Mouse (Mus musculus): ENCODE measurements around the gene Lhfpl1.
A peak's percentile ranks its signal among the peaks of the same experiment; 100 is the strongest.
"Not testable (repeated sequence)": the region's sequence is repeated elsewhere in the genome, so short reads cannot be mapped to it uniquely, and the experiment has no call there.

The Lhfpl1 gene

DNA sequence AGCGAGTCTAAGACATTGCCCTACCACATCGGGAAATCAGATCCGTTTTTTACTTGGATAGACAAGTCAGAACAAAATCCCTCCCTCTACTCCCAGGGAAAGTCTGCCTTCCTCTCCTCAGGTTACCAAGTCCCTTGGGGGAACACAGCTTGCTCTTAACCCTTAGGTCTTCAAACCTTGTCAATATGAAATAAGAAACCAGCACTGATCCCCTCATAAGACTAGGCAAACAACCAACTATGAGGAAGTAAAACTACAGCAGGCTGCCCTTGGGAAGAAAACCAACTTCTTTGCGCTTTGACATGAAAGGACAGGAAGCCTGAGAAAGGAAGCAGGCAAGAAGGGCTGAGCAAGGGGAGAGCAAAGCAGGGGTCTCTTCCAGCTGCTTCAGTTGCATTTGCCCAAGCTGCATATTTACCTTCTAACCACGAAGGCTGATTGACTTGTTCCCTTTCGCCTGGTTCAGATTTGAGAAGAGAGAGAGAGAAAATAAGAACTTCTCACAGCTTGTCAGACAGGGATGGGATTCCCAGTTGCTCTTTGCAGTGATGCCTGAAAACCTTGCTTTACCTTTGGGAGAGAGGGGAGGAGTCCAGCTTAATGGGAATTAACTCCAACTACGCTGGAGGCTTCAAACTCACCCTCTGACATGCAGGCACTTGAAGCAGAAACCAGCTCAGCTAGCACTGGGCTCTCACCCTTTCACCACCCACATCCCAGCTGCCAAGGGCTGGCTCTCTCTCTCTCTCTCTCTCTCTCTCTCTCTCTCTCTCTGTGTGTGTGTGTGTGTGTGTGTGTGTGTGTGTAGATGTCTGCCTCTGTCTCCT lies at the start of gene Lhfpl1:
Gene Lhfpl1, minus strand, starts transcription at position 713 of the 827 bp plus-strand sequence.
- no peak for DNase-seq (ENCODE audit: low spot score in 2 of 2)

DNA sequence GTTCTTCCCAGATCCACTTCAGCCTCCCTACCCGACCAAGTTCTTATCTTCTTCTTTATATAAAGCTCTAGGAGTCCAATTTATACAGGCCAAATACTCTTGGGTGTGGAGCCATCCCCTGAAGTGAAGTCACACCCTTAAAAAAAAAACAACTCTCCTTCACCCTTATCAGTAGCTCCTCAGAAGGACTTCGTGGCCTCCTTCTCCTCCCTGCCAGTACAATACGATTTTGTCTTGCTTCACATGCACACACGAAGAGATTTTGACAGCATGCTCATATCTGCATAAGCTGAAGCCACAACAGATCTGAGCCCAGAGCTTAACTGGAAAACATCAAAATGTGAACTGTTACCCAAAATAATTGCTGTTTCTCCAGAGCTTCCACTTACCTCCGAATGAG lies 22.9 kb upstream of the Lhfpl1 start:
- DNase-seq (ENCODE audit: low spot score in 2 of 2) = no peak

DNA sequence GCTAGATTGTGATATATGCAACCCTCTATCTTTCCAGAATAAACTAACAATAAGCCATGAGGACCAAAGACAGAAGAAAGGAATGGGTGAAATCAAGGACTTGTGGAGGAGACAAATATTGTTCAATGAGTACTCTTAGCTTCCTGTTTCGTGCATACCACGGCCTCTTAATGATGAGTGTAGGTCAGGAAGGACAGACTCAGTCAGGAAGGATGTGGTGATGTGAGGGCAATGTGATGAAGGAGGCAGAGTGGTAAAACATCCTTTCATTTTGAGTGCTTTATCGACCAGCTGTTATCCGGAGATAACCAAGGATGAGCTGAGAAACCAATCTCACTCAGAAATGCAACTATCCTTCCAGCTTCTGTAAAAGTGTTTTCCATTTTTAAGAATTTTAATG lies 13.6 kb upstream of the Lhfpl1 start:
- DNase-seq (ENCODE audit: low spot score in 2 of 2) = no peak

DNA sequence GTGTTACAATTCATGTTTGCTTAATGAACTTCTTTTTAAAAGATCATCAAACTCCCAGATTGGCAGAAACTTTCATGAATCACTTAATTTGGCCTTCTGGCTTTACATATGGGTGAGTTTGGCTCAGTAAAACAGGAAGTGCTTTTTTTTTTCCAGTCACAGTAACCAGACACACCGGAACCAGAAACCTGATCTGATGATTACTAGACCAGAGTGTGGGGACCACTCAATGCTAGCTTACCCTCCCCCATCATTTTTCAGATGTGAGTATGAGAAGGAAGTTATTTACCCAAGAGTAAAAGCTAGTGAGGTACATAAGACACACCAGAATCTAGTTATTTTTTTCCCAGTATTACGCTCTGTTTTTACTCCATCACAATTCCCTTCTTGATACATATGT lies 6.5 kb downstream of the Lhfpl1 start:
- no peak for DNase-seq (ENCODE audit: low spot score in 2 of 2)

DNA sequence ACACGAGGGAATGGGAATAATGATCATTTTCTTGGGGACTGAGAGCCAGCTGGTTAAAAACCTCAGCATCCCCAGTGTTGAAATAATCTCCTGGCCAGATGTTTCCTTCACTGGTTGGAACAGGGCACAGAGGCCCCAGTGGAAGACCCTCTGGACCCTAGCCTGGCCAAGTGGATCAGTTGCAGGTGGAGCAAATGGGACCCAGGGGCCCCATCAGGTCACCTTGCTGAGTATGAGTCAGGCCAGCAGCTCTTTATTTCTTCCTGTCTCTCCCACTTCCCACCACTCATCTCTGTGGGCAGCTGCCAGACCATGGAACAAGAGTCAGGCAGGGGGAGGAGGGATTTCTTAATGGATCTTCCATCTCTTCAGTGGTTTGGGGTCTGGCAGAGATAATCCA lies 12.7 kb downstream of the Lhfpl1 start:
- no peak for DNase-seq (ENCODE audit: low spot score in 2 of 2)

DNA sequence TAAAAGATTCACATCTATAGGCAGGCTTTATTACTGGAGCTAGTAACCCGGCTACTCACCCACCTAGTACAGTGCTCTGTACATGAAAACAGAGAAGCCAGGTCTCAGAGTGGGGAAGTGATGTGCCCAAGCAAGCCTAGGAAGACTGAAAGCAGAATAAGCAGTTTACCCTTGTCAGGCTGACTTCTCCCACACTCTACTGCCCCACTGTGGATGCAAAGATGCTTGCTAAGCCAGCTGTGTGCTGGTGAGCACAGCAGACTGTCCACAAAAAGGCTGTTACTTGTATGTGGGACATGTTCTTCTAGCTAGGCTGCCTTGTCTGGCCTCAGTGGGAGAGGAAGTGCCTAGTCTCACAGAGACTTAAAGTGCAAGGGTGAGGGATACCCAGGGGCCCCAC lies 40.3 kb downstream of the Lhfpl1 start:
- no peak for DNase-seq (ENCODE audit: low spot score in 2 of 2)

DNA sequence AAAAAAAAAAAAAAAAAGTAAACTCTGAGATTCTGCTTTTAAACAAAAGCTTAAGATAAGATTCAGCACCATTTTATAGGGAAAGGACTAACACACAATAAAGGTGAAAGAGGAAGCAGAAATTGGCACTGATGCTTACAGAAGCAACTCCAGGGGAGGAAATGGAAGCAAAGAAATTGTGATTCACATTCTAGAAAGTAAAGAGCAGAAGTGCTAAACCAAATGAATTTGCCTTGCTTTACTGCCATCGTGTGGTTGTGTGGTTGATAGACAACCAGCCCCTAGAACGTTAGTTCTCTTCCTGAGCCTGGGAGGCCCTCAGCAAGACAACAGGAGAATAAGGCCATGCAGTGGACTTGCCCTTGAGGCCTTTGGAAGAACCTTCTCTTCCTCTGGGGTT lies 41.7 kb downstream of the Lhfpl1 start:
- peak; percentile 5 to 25 for DNase-seq (ENCODE audit: low spot score in 2 of 2)

DNA sequence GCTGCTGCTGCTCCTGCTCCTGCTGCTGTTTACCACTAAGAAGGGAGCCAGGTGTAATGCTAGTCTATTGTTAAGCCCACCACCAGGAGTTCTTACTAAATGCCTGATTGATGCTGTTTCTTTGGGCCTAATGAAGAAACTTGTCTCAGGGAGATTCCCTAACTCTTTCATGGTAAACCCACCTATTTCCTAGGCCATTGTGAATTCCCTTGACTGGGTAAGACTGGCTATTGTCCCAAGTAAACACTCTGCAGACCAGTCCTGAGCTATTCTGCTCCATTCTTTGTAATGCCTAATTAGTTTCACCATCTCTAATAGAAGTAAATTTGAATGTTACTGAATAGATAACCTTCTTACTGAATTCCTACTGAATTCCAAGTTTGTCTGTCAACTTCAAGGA lies 48.7 kb downstream of the Lhfpl1 start:
- not testable (repeated sequence) for DNase-seq (ENCODE audit: low spot score in 2 of 2)

DNA sequence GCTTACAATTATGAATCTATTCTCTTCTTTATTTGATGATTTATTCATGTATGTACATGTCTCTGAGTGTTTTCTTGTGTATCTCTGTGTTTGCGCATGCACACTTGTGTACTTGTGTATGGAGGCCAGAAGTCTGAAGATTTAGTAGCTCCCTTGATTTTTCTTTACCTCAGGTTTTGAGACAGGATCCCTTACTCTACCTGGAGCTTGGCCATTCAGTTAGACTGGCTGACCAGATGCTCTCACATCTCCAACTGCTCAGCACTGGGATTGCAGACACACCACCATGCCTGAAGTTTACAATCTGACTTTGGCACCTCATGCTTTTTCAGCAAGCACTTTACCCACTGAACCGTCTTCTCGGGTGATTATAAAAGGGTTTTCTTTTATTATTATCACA lies 76.7 kb downstream of the Lhfpl1 start:
- no peak for DNase-seq (ENCODE audit: low spot score in 2 of 2)

DNA sequence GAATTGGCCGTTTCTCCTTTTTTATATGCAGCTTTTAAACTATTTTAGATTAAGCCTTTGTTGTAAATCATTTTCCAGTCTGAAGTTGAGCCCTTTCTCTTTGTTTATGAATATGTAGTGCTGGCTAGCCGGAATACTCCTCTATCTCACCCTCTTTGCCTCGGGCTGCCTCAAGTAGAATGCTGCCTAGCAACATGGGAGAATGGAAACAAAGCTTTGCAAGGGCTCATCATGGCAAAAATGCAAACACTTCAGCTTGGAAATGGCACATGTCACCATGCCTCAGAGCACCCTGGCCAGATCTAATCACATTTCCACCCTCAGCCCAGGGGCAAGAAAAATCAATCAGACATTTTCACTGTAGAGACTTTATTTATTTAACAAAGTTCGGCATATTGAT lies 77.1 kb downstream of the Lhfpl1 start:
- no peak for DNase-seq (ENCODE audit: low spot score in 2 of 2)

DNA sequence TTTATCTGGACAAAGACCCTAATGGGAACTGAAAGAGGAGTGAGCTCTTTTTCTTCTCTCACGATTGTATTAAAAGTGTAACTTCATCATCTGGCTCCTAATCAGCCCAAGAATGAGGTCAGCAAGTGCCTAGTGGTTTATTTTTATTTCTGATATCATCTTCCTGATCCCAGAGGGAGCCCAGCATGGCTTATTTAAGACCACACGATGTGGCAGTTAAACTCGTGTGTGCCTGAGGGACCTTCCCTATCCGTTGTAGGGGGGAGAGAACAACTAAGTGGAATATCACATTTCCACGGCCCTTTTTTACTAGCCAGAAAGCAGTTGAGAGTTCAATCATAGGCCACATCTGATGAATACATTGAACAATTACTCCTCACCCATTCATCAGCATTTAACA lies 87.1 kb downstream of the Lhfpl1 start:
- DNase-seq (ENCODE audit: low spot score in 2 of 2) = no peak

Measured in frontal cortex, postnatal 10 days (tissue).